Mouse (Mus musculus): ENCODE results near the gene Twf2.

Gene Twf2

GRCm38 (mm10) chr9:106179454-106179853 is 23.5 kb upstream of the Twf2 start:
- no peak for DNase-seq (ENCODE audit: low spot score in 2 of 2)

- no peak for DNase-seq (ENCODE audit: low spot score in 2 of 2)
Observed at GRCm38 (mm10) chr9:106179964-106180363, 22.9 kb upstream of the Twf2 start.

- no peak for DNase-seq (ENCODE audit: low spot score in 2 of 2)
Observed at GRCm38 (mm10) chr9:106182146-106182545, 20.8 kb upstream of the Twf2 start.

- DNase-seq (ENCODE audit: low spot score in 2 of 2): no peak
Observed at GRCm38 (mm10) chr9:106183996-106184395, 18.9 kb upstream of the Twf2 start.

- no peak for DNase-seq (ENCODE audit: low spot score in 2 of 2)
Observed at GRCm38 (mm10) chr9:106191355-106191754, 11.6 kb upstream of the Twf2 start.

- no peak for DNase-seq (ENCODE audit: low spot score in 2 of 2)
Observed at GRCm38 (mm10) chr9:106192024-106192423, 10.9 kb upstream of the Twf2 start.

- DNase-seq (ENCODE audit: low spot score in 2 of 2): no peak
Observed at GRCm38 (mm10) chr9:106192998-106193397, 9.9 kb upstream of the Twf2 start.

- DNase-seq (ENCODE audit: low spot score in 2 of 2): no peak
Observed at GRCm38 (mm10) chr9:106193930-106194807, 8.7 kb upstream of the Twf2 start.

- no peak for DNase-seq (ENCODE audit: low spot score in 2 of 2)
Observed at GRCm38 (mm10) chr9:106195693-106196092, 7.2 kb upstream of the Twf2 start.

- no peak for DNase-seq (ENCODE audit: low spot score in 2 of 2)
Observed at GRCm38 (mm10) chr9:106197081-106197713, 5.7 kb upstream of the Twf2 start.

GRCm38 (mm10) chr9:106197732-106198131 is 5.2 kb upstream of the Twf2 start:
- no peak for DNase-seq (ENCODE audit: low spot score in 2 of 2)

GRCm38 (mm10) chr9:106198962-106199458 is 3.9 kb upstream of the Twf2 start:
- DNase-seq (ENCODE audit: low spot score in 2 of 2): no peak

GRCm38 (mm10) chr9:106199535-106200272 is 3.2 kb upstream of the Twf2 start, which contains the start of gene Ppm1m:
TSS of gene Ppm1m (minus strand) at chr9:106199746.
- DNase-seq (ENCODE audit: low spot score in 2 of 2): no peak

GRCm38 (mm10) chr9:106201895-106202294 is 1.0 kb upstream of the Twf2 start:
- DNase-seq (ENCODE audit: low spot score in 2 of 2): no peak

GRCm38 (mm10) chr9:106203990-106204851 is 1.3 kb downstream of the Twf2 start:
- DNase-seq (ENCODE audit: low spot score in 2 of 2): no peak

GRCm38 (mm10) chr9:106205713-106206290 is 2.9 kb downstream of the Twf2 start:
- no peak for DNase-seq (ENCODE audit: low spot score in 2 of 2)

GRCm38 (mm10) chr9:106206515-106206914 is 3.6 kb downstream of the Twf2 start:
- DNase-seq (ENCODE audit: low spot score in 2 of 2): no peak

GRCm38 (mm10) chr9:106208181-106208580 is 5.3 kb downstream of the Twf2 start:
- no peak for DNase-seq (ENCODE audit: low spot score in 2 of 2)

GRCm38 (mm10) chr9:106209954-106210353 is 7.0 kb downstream of the Twf2 start:
- no peak for DNase-seq (ENCODE audit: low spot score in 2 of 2)

- no peak for DNase-seq (ENCODE audit: low spot score in 2 of 2)
Observed at GRCm38 (mm10) chr9:106210853-106211609, 8.1 kb downstream of the Twf2 start.
